Mouse (Mus musculus): Measurements from ENCODE around the gene I0C0044D17Rik.

DNA sequence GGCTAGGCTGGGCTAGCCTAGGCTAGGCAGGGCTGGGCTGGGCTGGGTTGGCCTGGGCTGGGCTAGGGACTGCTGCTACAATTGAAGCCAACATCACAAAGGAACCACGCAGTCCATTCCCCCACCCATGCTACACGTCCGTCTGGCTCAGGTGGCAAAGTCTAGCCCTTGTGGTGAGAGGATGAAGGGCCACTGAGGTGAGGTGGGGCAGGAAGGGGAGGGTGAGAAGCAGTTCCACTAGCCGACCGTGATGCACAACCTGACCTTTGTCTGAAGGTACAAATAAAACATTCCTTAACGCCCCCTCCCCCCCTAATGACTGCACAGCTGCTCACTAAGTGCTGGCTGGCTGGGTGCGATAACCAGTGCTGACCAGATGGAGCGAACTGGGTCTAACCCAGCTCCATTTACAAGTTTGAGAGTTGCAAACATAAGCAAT is 22.1 kb upstream of the I0C0044D17Rik start:
- 0 out of 2 replicates have a peak, but pooled peaks have one; percentile 34 for TF ChIP-seq CHD2 (IDR thresholded peaks at IDR 0.05; ENCODE audit: low read depth, low read length)
- no peak for TF ChIP-seq ZNF384 (IDR thresholded peaks at IDR 0.05; ENCODE audit: low read depth, low read length)
- no peak for TF ChIP-seq ZC3H11A (IDR thresholded peaks at IDR 0.05; ENCODE audit: borderline replicate concordance, low read depth, low read length)
- TF ChIP-seq HCFC1 (IDR thresholded peaks at IDR 0.05; ENCODE audit: borderline replicate concordance, insufficient read depth, low read length) = no peak
- no peak for TF ChIP-seq MAFK (IDR thresholded peaks at IDR 0.05; ENCODE audit: insufficient read depth, low read depth, low read length)

Measured in ES-E14 (cell line).